Mouse (Mus musculus): ENCODE results near the gene Carm1. TPM values are rescaled to one million over a fixed set of nuclear protein-coding genes. Genes with fewer than 3 reads are reported as not detected.

The Carm1 gene
- polyA plus RNA-seq, 1 experiment from 2014 or later, result 39.7 TPM

- Histone ChIP-seq H3K9ac (replicated peaks; ENCODE audit: low read depth, low read length) (no peak overlapping the region), H3K27ac (ENCODE audit: low read length) (no peak overlapping the region; the same call in 1 of the 2 replicates), H3K4me2 (replicated peaks; ENCODE audit: low read depth, low read length) (no peak overlapping the region), H3K4me1 (ENCODE audit: control insufficient read depth, insufficient read depth, low read length) (peaks cover 6% of the 10 kb centered on the region; the same call in 1 of the 2 replicates), H3K4me3 (ENCODE audit: low read depth, low read length) (no peak overlapping the region), H3K9me3 (ENCODE audit: control insufficient read depth, low read depth, low read length) (no peaks in the 10 kb centered on the region), H3K27me3 (ENCODE audit: control insufficient read depth, insufficient read depth, low read length) (no peaks in the 10 kb centered on the region), H3K36me3 (ENCODE audit: control insufficient read depth, insufficient read depth, low read length) (peaks cover 12% of the 10 kb centered on the region; the same call in 1 of the 2 replicates)
- ATAC-seq (ENCODE audit: insufficient number of reproducible peaks, insufficient read depth, low FRiP score, low read depth), result no peak
- 72% methylated on average over 2 of the region's 2 CpGs for WGBS
These were observed 10.9 kb downstream of the Carm1 start for GRCm38 (mm10) chr9:21557556-21557955.

- Histone ChIP-seq H3K27me3 (ENCODE audit: control insufficient read depth, insufficient read depth, low read length) (no peaks in the 10 kb centered on the region), H3K4me2 (replicated peaks; ENCODE audit: low read depth, low read length) (no peak overlapping the region), H3K36me3 (ENCODE audit: control insufficient read depth, insufficient read depth, low read length) (peaks cover 8% of the 10 kb centered on the region; the same call in 1 of the 2 replicates), H3K27ac (ENCODE audit: low read length) (no peak overlapping the region), H3K9me3 (ENCODE audit: control insufficient read depth, low read depth, low read length) (no peaks in the 10 kb centered on the region), H3K9ac (replicated peaks; ENCODE audit: low read depth, low read length) (no peak overlapping the region), H3K4me3 (ENCODE audit: low read depth, low read length) (no peak overlapping the region), H3K4me1 (ENCODE audit: control insufficient read depth, insufficient read depth, low read length) (peaks cover 6% of the 10 kb centered on the region; the same call in 1 of the 2 replicates)
- ATAC-seq (ENCODE audit: insufficient number of reproducible peaks, insufficient read depth, low FRiP score, low read depth), result peak; percentile 75; the same call in 1 of the 2 replicates
- WGBS, result 70% methylated on average over 4 of the region's 4 CpGs
These were observed 11.7 kb downstream of the Carm1 start for GRCm38 (mm10) chr9:21558366-21558765.

- WGBS, result 98% methylated on average over 3 of the region's 3 CpGs
- H3K27me3 ChIP-seq (ENCODE audit: control insufficient read depth, insufficient read depth, low read length), result no peaks in the 10 kb centered on the region
- no peak for ATAC-seq (ENCODE audit: insufficient number of reproducible peaks, insufficient read depth, low FRiP score, low read depth)
These were observed 12.5 kb downstream of the Carm1 start for GRCm38 (mm10) chr9:21559151-21559550.

GRCm38 (mm10) chr9:21564420-21564819, 17.7 kb downstream of the Carm1 start:
- no peak overlapping the region for H3K4me2 ChIP-seq (replicated peaks; ENCODE audit: low read depth, low read length)
- WGBS, result 64% methylated on average over 1 of the region's 1 CpGs
- no peaks in the 10 kb centered on the region for H3K4me1 ChIP-seq (ENCODE audit: control insufficient read depth, insufficient read depth, low read length)
- no peak overlapping the region for H3K4me3 ChIP-seq (ENCODE audit: low read depth, low read length)
- no peak for ATAC-seq (ENCODE audit: insufficient number of reproducible peaks, insufficient read depth, low FRiP score, low read depth)
- H3K36me3 ChIP-seq (ENCODE audit: control insufficient read depth, insufficient read depth, low read length), result peaks cover 11% of the 10 kb centered on the region; the same call in 1 of the 2 replicates
- H3K9me3 ChIP-seq (ENCODE audit: control insufficient read depth, low read depth, low read length), result no peaks in the 10 kb centered on the region
- no peaks in the 10 kb centered on the region for H3K27me3 ChIP-seq (ENCODE audit: control insufficient read depth, insufficient read depth, low read length)
- no peak overlapping the region for H3K27ac ChIP-seq (ENCODE audit: low read length)
- H3K9ac ChIP-seq (replicated peaks; ENCODE audit: low read depth, low read length), result no peak overlapping the region

More at GRCm38 (mm10) chr9:21559151-21559550, 12.5 kb downstream of the Carm1 start:
- no peaks in the 10 kb centered on the region for H3K9me3 ChIP-seq (ENCODE audit: control insufficient read depth, low read depth, low read length)
- H3K4me3 ChIP-seq (ENCODE audit: low read depth, low read length), result no peak overlapping the region
- H3K36me3 ChIP-seq (ENCODE audit: control insufficient read depth, insufficient read depth, low read length), result 0 out of 2 replicates have a peak, but pooled peaks cover 6% of the 10 kb centered on the region
- peaks cover 6% of the 10 kb centered on the region; the same call in 1 of the 2 replicates for H3K4me1 ChIP-seq (ENCODE audit: control insufficient read depth, insufficient read depth, low read length)
- no peak overlapping the region for H3K4me2 ChIP-seq (replicated peaks; ENCODE audit: low read depth, low read length)
- H3K27ac ChIP-seq (ENCODE audit: low read length), result no peak overlapping the region
- H3K9ac ChIP-seq (replicated peaks; ENCODE audit: low read depth, low read length), result no peak overlapping the region

GRCm38 (mm10) chr9:21565004-21565586, 18.4 kb downstream of the Carm1 start:
- Histone ChIP-seq H3K9me3 (ENCODE audit: control insufficient read depth, low read depth, low read length) (no peaks in the 10 kb centered on the region), H3K4me1 (ENCODE audit: control insufficient read depth, insufficient read depth, low read length) (no peaks in the 10 kb centered on the region), H3K4me3 (ENCODE audit: low read depth, low read length) (no peak overlapping the region), H3K9ac (replicated peaks; ENCODE audit: low read depth, low read length) (no peak overlapping the region), H3K27ac (ENCODE audit: low read length) (no peak overlapping the region), H3K27me3 (ENCODE audit: control insufficient read depth, insufficient read depth, low read length) (no peaks in the 10 kb centered on the region), H3K4me2 (replicated peaks; ENCODE audit: low read depth, low read length) (no peak overlapping the region), H3K36me3 (ENCODE audit: control insufficient read depth, insufficient read depth, low read length) (peaks cover 17% of the 10 kb centered on the region; the same call in 1 of the 2 replicates)
- no peak for ATAC-seq (ENCODE audit: insufficient number of reproducible peaks, insufficient read depth, low FRiP score, low read depth)
- 68% methylated on average over 4 of the region's 4 CpGs for WGBS

GRCm38 (mm10) chr9:21566538-21566937, 19.8 kb downstream of the Carm1 start:
- Histone ChIP-seq H3K9ac (replicated peaks; ENCODE audit: low read depth, low read length) (no peak overlapping the region), H3K4me1 (ENCODE audit: control insufficient read depth, insufficient read depth, low read length) (no peaks in the 10 kb centered on the region), H3K4me3 (ENCODE audit: low read depth, low read length) (no peak overlapping the region), H3K36me3 (ENCODE audit: control insufficient read depth, insufficient read depth, low read length) (peaks cover 24% of the 10 kb centered on the region), H3K27me3 (ENCODE audit: control insufficient read depth, insufficient read depth, low read length) (no peaks in the 10 kb centered on the region), H3K4me2 (replicated peaks; ENCODE audit: low read depth, low read length) (no peak overlapping the region), H3K27ac (ENCODE audit: low read length) (no peak overlapping the region), H3K9me3 (ENCODE audit: control insufficient read depth, low read depth, low read length) (no peaks in the 10 kb centered on the region)
- whole genome bisulfite sequencing, result 83% methylated on average over 1 of the region's 1 CpGs
- ATAC-seq (ENCODE audit: insufficient number of reproducible peaks, insufficient read depth, low FRiP score, low read depth), result no peak

GRCm38 (mm10) chr9:21567051-21567450, 20.4 kb downstream of the Carm1 start:
- Histone ChIP-seq H3K4me1 (ENCODE audit: control insufficient read depth, insufficient read depth, low read length) (no peaks in the 10 kb centered on the region), H3K9me3 (ENCODE audit: control insufficient read depth, low read depth, low read length) (no peaks in the 10 kb centered on the region), H3K27me3 (ENCODE audit: control insufficient read depth, insufficient read depth, low read length) (no peaks in the 10 kb centered on the region), H3K36me3 (ENCODE audit: control insufficient read depth, insufficient read depth, low read length) (peaks cover 28% of the 10 kb centered on the region), H3K9ac (replicated peaks; ENCODE audit: low read depth, low read length) (no peak overlapping the region), H3K4me2 (replicated peaks; ENCODE audit: low read depth, low read length) (no peak overlapping the region), H3K27ac (ENCODE audit: low read length) (no peak overlapping the region), H3K4me3 (ENCODE audit: low read depth, low read length) (no peak overlapping the region)
- no peak for ATAC-seq (ENCODE audit: insufficient number of reproducible peaks, insufficient read depth, low FRiP score, low read depth)
- 76% methylated on average over 2 of the region's 2 CpGs for WGBS

- 86% methylated on average over 8 of the region's 8 CpGs for WGBS
- peaks cover 44% of the 10 kb centered on the region for H3K36me3 ChIP-seq (ENCODE audit: control insufficient read depth, insufficient read depth, low read length)
These were observed 22.1 kb downstream of the Carm1 start for GRCm38 (mm10) chr9:21568657-21569255.

More at GRCm38 (mm10) chr9:21568657-21569255, 22.1 kb downstream of the Carm1 start:
- H3K4me3 ChIP-seq (ENCODE audit: low read depth, low read length), result no peak overlapping the region
- no peak overlapping the region for H3K9ac ChIP-seq (replicated peaks; ENCODE audit: low read depth, low read length)
- no peak for ATAC-seq (ENCODE audit: insufficient number of reproducible peaks, insufficient read depth, low FRiP score, low read depth)
- no peaks in the 10 kb centered on the region for H3K4me1 ChIP-seq (ENCODE audit: control insufficient read depth, insufficient read depth, low read length)
- no peaks in the 10 kb centered on the region for H3K27me3 ChIP-seq (ENCODE audit: control insufficient read depth, insufficient read depth, low read length)
- H3K4me2 ChIP-seq (replicated peaks; ENCODE audit: low read depth, low read length), result no peak overlapping the region
- H3K27ac ChIP-seq (ENCODE audit: low read length), result no peak overlapping the region
- H3K9me3 ChIP-seq (ENCODE audit: control insufficient read depth, low read depth, low read length), result no peaks in the 10 kb centered on the region

Measured in stomach, embryonic 14.5 days (tissue).